Mouse (Mus musculus) intestine, postnatal 0 days (tissue): ENCODE data around the gene Tmem37. TPM values are rescaled to one million over a fixed set of nuclear protein-coding genes. Genes with fewer than 3 reads are reported as not detected.

Source experiments
- ATAC-seq: fragments of 200-750 bp; cut with Nextera tagmentation; 2 replicates; pipeline ENCODE4 v1.8.0; 2017; ENCODE audit warnings: mild to moderate bottlenecking, moderate TSS enrichment, moderate library complexity
- H3K27ac ChIP-seq: fragments of 300-500 bp; sonication (generic); 2 replicates; pipeline ENCODE4 v1.5.1; 2014; ENCODE audit warnings: mild to moderate bottlenecking, low read depth, low read length, moderate library complexity
- H3K27me3 ChIP-seq: fragments of 300-500 bp; sonication (generic); replicated peaks from 2 replicates; pipeline ENCODE4 v1.6.1; 2014; ENCODE audit warnings: low read length, mixed read lengths; ENCODE audit not compliant: control insufficient read depth, insufficient read depth
- H3K36me3 ChIP-seq: fragments of 300-500 bp; sonication (generic); 2 replicates; pipeline ENCODE4 v1.6.1; 2014; ENCODE audit warnings: mild to moderate bottlenecking, moderate library complexity; ENCODE audit not compliant: control insufficient read depth, insufficient read depth
- H3K4me1 ChIP-seq: fragments of 300-500 bp; sonication (generic); replicated peaks from 2 replicates; pipeline ENCODE4 v1.6.1; 2014; ENCODE audit warnings: antibody characterized with exemption, low read length, mixed read lengths; ENCODE audit not compliant: control insufficient read depth, insufficient read depth
- H3K4me2 ChIP-seq: fragments of 300-500 bp; sonication (generic); replicated peaks from 2 replicates; pipeline ENCODE4 v1.6.1; 2014; ENCODE audit warnings: low read depth, mild to moderate bottlenecking, moderate library complexity
- H3K4me3 ChIP-seq: fragments of 300-500 bp; sonication (generic); 2 replicates; pipeline ENCODE4 v1.5.1; 2014; ENCODE audit warnings: low read depth, low read length
- H3K9ac ChIP-seq: fragments of 300-500 bp; sonication (generic); 2 replicates; pipeline ENCODE4 v1.6.1; 2014; ENCODE audit warnings: mild to moderate bottlenecking, low read depth, low read length
- H3K9me3 ChIP-seq: fragments of 300-500 bp; sonication (generic); 2 replicates; pipeline ENCODE4 v1.6.1; 2016; ENCODE audit warnings: mixed run types; ENCODE audit not compliant: control insufficient read depth
- CTCF ChIP-seq: sonication (generic); IDR thresholded peaks from 2 replicates; pipeline ENCODE4 v1.5.1; 2016; ENCODE audit warnings: low read depth, mild to moderate bottlenecking, control low read depth, antibody characterized with exemption, moderate library complexity
- WGBS: fragments of 180-500 bp; shearing (Covaris S2); extraction: QIAGEN DNeasy Blood & Tissue Kit; methylation state at CpG from one replicate; pipeline ENCODE4 v1.1.7; 2014; 5-methylcytosine and 5-hydroxymethylcytosine counted together
- polyA plus RNA-seq: library from polyadenylated mRNA; unstranded; fragments of >200 nt; fragmentation: Nextera tagmentation; extraction: Ambion mirVana; gene quantifications from 2 replicates; pipeline ENCODE4 v1.2.1, GENCODE M21; 2015

The Tmem37 gene
- polyA plus RNA-seq, 1 experiment from 2014 or later: 673 TPM

GRCm38 (mm10) chr1:120056236-120056635 lies 17.6 kb downstream of the Tmem37 start:
- Histone ChIP-seq H3K4me1 (no peaks in the 10 kb centered on the region), H3K27ac (no peak overlapping the region), H3K36me3 (no peaks in the 10 kb centered on the region), H3K4me3 (no peak overlapping the region), H3K27me3 (no peaks in the 10 kb centered on the region), H3K9me3 (no peaks in the 10 kb centered on the region), H3K9ac (no peak overlapping the region), H3K4me2 (no peak overlapping the region)
- TF ChIP-seq CTCF: no peak
- no peak for ATAC-seq
- 80% methylated on average over 7 of the region's 7 CpGs for WGBS

DNA sequence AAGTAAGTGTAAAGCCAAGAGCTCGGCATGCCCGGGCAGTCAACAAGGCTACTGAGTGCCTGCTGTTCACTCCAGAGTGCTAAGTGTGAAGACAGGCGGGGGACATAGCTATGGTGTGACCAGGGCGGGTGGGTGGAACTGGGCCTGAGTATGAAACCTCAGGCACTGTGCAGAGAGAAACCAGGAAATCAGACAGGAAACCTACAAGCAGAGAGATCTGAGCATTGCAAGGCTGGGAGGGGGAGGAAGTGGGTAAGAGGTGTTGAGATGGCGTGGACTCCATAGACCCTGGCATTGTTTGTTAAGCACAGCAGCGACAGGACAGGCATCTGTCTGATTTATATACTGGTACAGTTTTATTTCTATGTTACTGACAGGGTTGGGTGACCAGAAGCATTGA lies 18.4 kb downstream of the Tmem37 start:
- no peak overlapping the region for H3K27ac ChIP-seq
- H3K9ac ChIP-seq: no peak overlapping the region
- ATAC-seq: no peak
- H3K4me1 ChIP-seq: no peaks in the 10 kb centered on the region
- 67% methylated on average over 6 of the region's 6 CpGs for WGBS
- no peak overlapping the region for H3K4me3 ChIP-seq
- no peaks in the 10 kb centered on the region for H3K9me3 ChIP-seq
- H3K4me2 ChIP-seq: no peak overlapping the region
- H3K36me3 ChIP-seq: no peaks in the 10 kb centered on the region
- H3K27me3 ChIP-seq: no peaks in the 10 kb centered on the region
- TF ChIP-seq CTCF: no peak

- H3K27ac ChIP-seq: no peak overlapping the region
- TF ChIP-seq CTCF: no peak
Observed at GRCm38 (mm10) chr1:120054997-120055396, 18.9 kb downstream of the Tmem37 start.

GRCm38 (mm10) chr1:120051070-120051469 lies 22.8 kb downstream of the Tmem37 start:
- no peak for ATAC-seq

More at GRCm38 (mm10) chr1:120054997-120055396, 18.9 kb downstream of the Tmem37 start:
- 76% methylated on average over 6 of the region's 6 CpGs for WGBS
- Histone ChIP-seq H3K36me3 (no peaks in the 10 kb centered on the region), H3K4me1 (no peaks in the 10 kb centered on the region), H3K9ac (no peak overlapping the region), H3K9me3 (no peaks in the 10 kb centered on the region), H3K27me3 (no peaks in the 10 kb centered on the region), H3K4me3 (no peak overlapping the region), H3K4me2 (no peak overlapping the region)
- no peak for ATAC-seq

DNA sequence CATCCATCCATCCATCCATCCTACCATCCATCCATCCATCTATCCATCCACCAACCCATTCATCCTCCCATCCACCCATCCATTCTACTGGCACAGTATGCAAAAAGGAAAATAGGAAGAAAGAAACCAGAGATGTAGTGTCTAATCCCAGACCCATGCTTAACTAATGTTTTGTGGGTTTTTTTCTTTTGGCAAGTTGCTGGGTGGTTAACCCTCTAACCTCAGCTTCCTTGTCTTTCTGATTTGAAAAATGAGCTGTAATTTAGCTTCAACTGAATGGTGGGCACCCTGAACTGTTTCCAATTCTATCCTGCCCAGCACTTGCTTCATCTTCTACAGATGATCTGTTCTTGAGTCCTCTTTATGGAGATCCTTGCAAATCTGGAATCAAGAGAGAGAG lies 26.5 kb downstream of the Tmem37 start:
- no peak overlapping the region for H3K4me2 ChIP-seq
- H3K27ac ChIP-seq: no peak overlapping the region
- ATAC-seq: no peak
- no peaks in the 10 kb centered on the region for H3K27me3 ChIP-seq
- no peaks in the 10 kb centered on the region for H3K4me1 ChIP-seq
- H3K4me3 ChIP-seq: no peak overlapping the region
- H3K36me3 ChIP-seq: no peaks in the 10 kb centered on the region
- no peak for TF ChIP-seq CTCF
- no peak overlapping the region for H3K9ac ChIP-seq
- no peaks in the 10 kb centered on the region for H3K9me3 ChIP-seq

More at GRCm38 (mm10) chr1:120051070-120051469, 22.8 kb downstream of the Tmem37 start:
- Histone ChIP-seq H3K9me3 (no peaks in the 10 kb centered on the region), H3K4me2 (no peak overlapping the region), H3K9ac (no peak overlapping the region), H3K27me3 (no peaks in the 10 kb centered on the region), H3K4me3 (no peak overlapping the region), H3K27ac (no peak overlapping the region), H3K4me1 (no peaks in the 10 kb centered on the region), H3K36me3 (no peaks in the 10 kb centered on the region)
- 41% methylated on average over 1 of the region's 1 CpGs for WGBS
- no peak for TF ChIP-seq CTCF

GRCm38 (mm10) chr1:120044584-120044983 lies 29.3 kb downstream of the Tmem37 start:
- no peak overlapping the region for H3K4me2 ChIP-seq
- ATAC-seq: no peak
- WGBS: 78% methylated on average over 16 of the region's 16 CpGs

DNA sequence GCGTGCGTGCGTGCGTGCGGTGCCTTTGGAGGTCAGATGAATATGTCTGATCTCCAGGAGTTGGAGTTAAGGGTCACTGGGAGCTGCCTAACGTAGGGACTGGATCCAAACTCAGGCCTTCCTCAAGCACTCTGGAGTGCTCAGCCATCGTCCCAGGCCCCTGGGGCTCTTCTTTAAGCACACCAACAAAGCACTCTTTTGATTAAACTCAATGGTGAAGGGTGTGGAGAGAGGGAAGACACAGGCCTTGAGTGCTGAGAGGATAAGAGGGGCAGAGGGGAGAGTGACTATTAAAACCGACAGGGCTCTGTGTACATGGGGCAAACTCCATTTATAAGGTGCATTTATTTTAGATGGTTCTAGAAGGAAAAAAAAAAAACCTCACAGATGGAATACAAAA lies 31.5 kb downstream of the Tmem37 start:
- no peaks in the 10 kb centered on the region for H3K9me3 ChIP-seq
- no peak for ATAC-seq
- no peaks in the 10 kb centered on the region for H3K4me1 ChIP-seq
- H3K4me3 ChIP-seq: no peak overlapping the region
- H3K9ac ChIP-seq: no peak overlapping the region
- TF ChIP-seq CTCF: no peak
- WGBS: 83% methylated on average over 8 of the region's 8 CpGs
- H3K27ac ChIP-seq: no peak overlapping the region
- no peaks in the 10 kb centered on the region for H3K27me3 ChIP-seq
- H3K36me3 ChIP-seq: no peaks in the 10 kb centered on the region
- no peak overlapping the region for H3K4me2 ChIP-seq

More at GRCm38 (mm10) chr1:120044584-120044983, 29.3 kb downstream of the Tmem37 start:
- no peaks in the 10 kb centered on the region for H3K36me3 ChIP-seq
- no peak for TF ChIP-seq CTCF
- no peaks in the 10 kb centered on the region for H3K4me1 ChIP-seq
- no peaks in the 10 kb centered on the region for H3K27me3 ChIP-seq
- H3K4me3 ChIP-seq: no peak overlapping the region
- H3K27ac ChIP-seq: no peak overlapping the region
- no peaks in the 10 kb centered on the region for H3K9me3 ChIP-seq
- H3K9ac ChIP-seq: no peak overlapping the region
